Mouse (Mus musculus): Measurements from ENCODE around the gene Spp1. TPM values are rescaled to one million over a fixed set of nuclear protein-coding genes. Genes with fewer than 3 reads are reported as not detected.

Spp1 gene
- total and polyA plus RNA-seq, 2 experiments = 16.7 to 39.8 TPM

GRCm38 (mm10) chr5:104417721-104418120, 17.2 kb upstream of the Spp1 start:
- Histone ChIP-seq H3K4me1 (ENCODE audit: control insufficient read depth, insufficient read depth, low read length) (no peaks in the 10 kb centered on the region; the same call in 1 of the 2 replicates), H3K27ac (replicated peaks; ENCODE audit: insufficient read depth, low read depth, low read length) (no peak overlapping the region), H3K36me3 (ENCODE audit: control insufficient read depth, insufficient read depth, low read length) (no peaks in the 10 kb centered on the region), H3K4me3 (ENCODE audit: insufficient read depth, low read depth, low read length) (no peak overlapping the region), H3K9ac (ENCODE audit: low read depth, low read length) (no peak overlapping the region), H3K79me2 (ENCODE audit: control insufficient read depth, insufficient read depth, low read length) (no peaks in the 10 kb centered on the region), H3K27me3 (ENCODE audit: control insufficient read depth, insufficient read depth, low read length) (no peaks in the 10 kb centered on the region)
- TF ChIP-seq CTCF (IDR thresholded peaks at IDR 0.05; ENCODE audit: low read depth, low read length) (no peak), POLR2A (IDR thresholded peaks at IDR 0.05; ENCODE audit: extremely low read depth, insufficient read depth, low read length) (no peak)
- WGBS = 30% methylated on average over 1 of the region's 1 CpGs
- DNase-seq (ENCODE audit: extremely low read depth, low read depth, low spot score) = peak; percentile 83

DNA sequence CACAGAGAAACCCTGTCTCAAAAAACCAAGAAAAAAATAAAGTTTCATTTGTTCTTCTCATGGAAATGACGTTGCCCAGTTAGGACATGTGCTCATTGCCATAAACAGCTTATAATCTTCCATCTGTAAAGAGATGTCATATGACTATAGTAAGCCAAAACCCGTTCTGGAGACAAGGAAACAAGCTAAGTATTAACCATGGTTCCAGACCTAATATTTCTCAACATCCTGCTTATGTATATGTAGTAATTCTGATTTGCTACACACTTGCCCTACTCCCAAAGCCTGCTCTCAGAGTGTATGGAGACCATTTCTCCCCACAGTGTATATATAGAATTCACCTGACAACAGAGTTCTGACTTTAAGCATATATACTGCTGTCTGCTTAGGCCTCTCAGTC, 12.9 kb upstream of the Spp1 start:
- 63% methylated on average over 2 of the region's 2 CpGs for WGBS
- H3K27me3 ChIP-seq (ENCODE audit: control insufficient read depth, insufficient read depth, low read length) = no peaks in the 10 kb centered on the region
- no peaks in the 10 kb centered on the region; the same call in 1 of the 2 replicates for H3K4me1 ChIP-seq (ENCODE audit: control insufficient read depth, insufficient read depth, low read length)
- DNase-seq (ENCODE audit: extremely low read depth, low read depth, low spot score) = no peak
- H3K9ac ChIP-seq (ENCODE audit: low read depth, low read length) = no peak overlapping the region
- TF ChIP-seq CTCF (IDR thresholded peaks at IDR 0.05; ENCODE audit: low read depth, low read length) (no peak), POLR2A (IDR thresholded peaks at IDR 0.05; ENCODE audit: extremely low read depth, insufficient read depth, low read length) (no peak)
- H3K4me3 ChIP-seq (ENCODE audit: insufficient read depth, low read depth, low read length) = no peak overlapping the region
- H3K27ac ChIP-seq (replicated peaks; ENCODE audit: insufficient read depth, low read depth, low read length) = no peak overlapping the region
- no peaks in the 10 kb centered on the region for H3K36me3 ChIP-seq (ENCODE audit: control insufficient read depth, insufficient read depth, low read length)
- no peaks in the 10 kb centered on the region for H3K79me2 ChIP-seq (ENCODE audit: control insufficient read depth, insufficient read depth, low read length)

DNA sequence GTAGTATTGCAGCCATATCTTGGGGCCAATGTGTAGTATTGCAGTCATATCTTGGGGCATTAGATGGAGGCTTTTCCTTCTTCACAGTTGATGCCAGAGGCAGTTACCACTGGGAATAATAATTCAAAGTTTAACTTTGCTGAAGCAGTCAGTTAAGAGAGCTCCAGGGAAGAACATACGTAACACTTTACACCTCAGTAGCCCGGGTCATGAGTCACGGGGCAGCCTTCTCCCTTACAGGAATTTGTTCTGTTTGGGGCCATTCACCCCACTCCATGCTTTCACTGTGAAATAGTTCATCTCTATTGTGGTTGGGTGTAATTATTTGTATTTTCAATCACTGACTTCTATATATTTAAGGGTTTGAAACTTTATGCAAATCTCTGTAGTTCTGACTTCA, 11.1 kb upstream of the Spp1 start:
- H3K27ac ChIP-seq (replicated peaks; ENCODE audit: insufficient read depth, low read depth, low read length) = no peak overlapping the region
- TF ChIP-seq POLR2A (IDR thresholded peaks at IDR 0.05; ENCODE audit: extremely low read depth, insufficient read depth, low read length) (no peak), CTCF (IDR thresholded peaks at IDR 0.05; ENCODE audit: low read depth, low read length) (no peak)
- no peaks in the 10 kb centered on the region for H3K27me3 ChIP-seq (ENCODE audit: control insufficient read depth, insufficient read depth, low read length)
- 88% methylated on average over 3 of the region's 3 CpGs for WGBS
- H3K9ac ChIP-seq (ENCODE audit: low read depth, low read length) = no peak overlapping the region
- H3K4me1 ChIP-seq (ENCODE audit: control insufficient read depth, insufficient read depth, low read length) = no peaks in the 10 kb centered on the region
- H3K79me2 ChIP-seq (ENCODE audit: control insufficient read depth, insufficient read depth, low read length) = no peaks in the 10 kb centered on the region
- H3K4me3 ChIP-seq (ENCODE audit: insufficient read depth, low read depth, low read length) = no peak overlapping the region
- no peaks in the 10 kb centered on the region for H3K36me3 ChIP-seq (ENCODE audit: control insufficient read depth, insufficient read depth, low read length)
- no peak for DNase-seq (ENCODE audit: extremely low read depth, low read depth, low spot score)

DNA sequence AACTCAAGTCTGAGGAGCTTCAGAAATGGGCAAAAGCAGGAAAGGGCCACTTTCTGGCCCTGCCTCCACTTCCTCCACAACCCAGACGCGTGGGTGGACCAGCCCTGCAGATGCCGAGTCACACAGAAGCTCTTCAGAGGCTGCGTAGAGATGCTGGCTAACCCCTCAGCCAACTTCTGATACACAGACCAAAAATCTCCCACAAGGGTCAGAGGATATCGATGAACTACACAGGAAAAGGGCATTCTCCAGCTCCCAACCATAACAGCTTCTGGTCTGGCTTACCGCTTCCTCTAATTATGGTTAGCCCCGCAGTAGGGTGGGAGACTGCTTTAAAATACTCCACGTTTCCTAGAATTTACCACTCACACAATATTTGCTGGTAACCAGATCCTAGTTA, 9.0 kb upstream of the Spp1 start:
- Histone ChIP-seq H3K36me3 (ENCODE audit: control insufficient read depth, insufficient read depth, low read length) (no peaks in the 10 kb centered on the region), H3K27ac (replicated peaks; ENCODE audit: insufficient read depth, low read depth, low read length) (no peak overlapping the region), H3K79me2 (ENCODE audit: control insufficient read depth, insufficient read depth, low read length) (no peaks in the 10 kb centered on the region), H3K27me3 (ENCODE audit: control insufficient read depth, insufficient read depth, low read length) (no peaks in the 10 kb centered on the region), H3K4me1 (ENCODE audit: control insufficient read depth, insufficient read depth, low read length) (no peaks in the 10 kb centered on the region), H3K4me3 (ENCODE audit: insufficient read depth, low read depth, low read length) (no peak overlapping the region), H3K9ac (ENCODE audit: low read depth, low read length) (no peak overlapping the region)
- 65% methylated on average over 8 of the region's 8 CpGs for WGBS
- TF ChIP-seq CTCF (IDR thresholded peaks at IDR 0.05; ENCODE audit: low read depth, low read length) (no peak), POLR2A (IDR thresholded peaks at IDR 0.05; ENCODE audit: extremely low read depth, insufficient read depth, low read length) (no peak)
- no peak for DNase-seq (ENCODE audit: extremely low read depth, low read depth, low spot score)

DNA sequence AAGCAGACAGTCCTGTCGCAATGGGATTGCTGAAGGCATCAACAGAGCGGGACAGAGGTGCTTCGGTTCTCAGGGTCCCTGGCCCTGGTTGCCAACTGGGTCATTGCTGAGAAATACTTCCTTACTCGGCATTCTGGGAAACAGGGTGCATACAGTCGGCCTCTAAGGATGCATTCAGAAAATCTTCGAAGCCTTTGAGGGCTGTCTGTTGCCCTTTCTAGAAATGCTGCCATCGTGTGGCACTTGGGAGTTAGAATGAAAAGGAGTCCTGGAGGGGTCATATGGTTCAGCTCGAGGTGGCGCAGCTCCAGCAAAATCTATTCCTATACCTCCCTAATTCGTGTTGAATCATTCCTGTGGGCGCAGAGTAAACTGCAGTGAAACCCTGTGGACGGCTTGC, 2.0 kb upstream of the Spp1 start:
- TF ChIP-seq POLR2A (IDR thresholded peaks at IDR 0.05; ENCODE audit: extremely low read depth, insufficient read depth, low read length) (no peak), CTCF (IDR thresholded peaks at IDR 0.05; ENCODE audit: low read depth, low read length) (0 out of 2 replicates have a peak, but pooled peaks have one; percentile 18)
- H3K36me3 ChIP-seq (ENCODE audit: control insufficient read depth, insufficient read depth, low read length) = no peaks in the 10 kb centered on the region
- H3K4me1 ChIP-seq (ENCODE audit: control insufficient read depth, insufficient read depth, low read length) = peaks cover 5% of the 10 kb centered on the region; the same call in 1 of the 2 replicates
- no peaks in the 10 kb centered on the region for H3K79me2 ChIP-seq (ENCODE audit: control insufficient read depth, insufficient read depth, low read length)
- no peak overlapping the region for H3K4me3 ChIP-seq (ENCODE audit: insufficient read depth, low read depth, low read length)
- H3K27ac ChIP-seq (replicated peaks; ENCODE audit: insufficient read depth, low read depth, low read length) = no peak overlapping the region
- WGBS = 34% methylated on average over 12 of the region's 12 CpGs
- no peak overlapping the region for H3K9ac ChIP-seq (ENCODE audit: low read depth, low read length)
- no peaks in the 10 kb centered on the region for H3K27me3 ChIP-seq (ENCODE audit: control insufficient read depth, insufficient read depth, low read length)
- peak; percentile 28 for DNase-seq (ENCODE audit: extremely low read depth, low read depth, low spot score)

DNA sequence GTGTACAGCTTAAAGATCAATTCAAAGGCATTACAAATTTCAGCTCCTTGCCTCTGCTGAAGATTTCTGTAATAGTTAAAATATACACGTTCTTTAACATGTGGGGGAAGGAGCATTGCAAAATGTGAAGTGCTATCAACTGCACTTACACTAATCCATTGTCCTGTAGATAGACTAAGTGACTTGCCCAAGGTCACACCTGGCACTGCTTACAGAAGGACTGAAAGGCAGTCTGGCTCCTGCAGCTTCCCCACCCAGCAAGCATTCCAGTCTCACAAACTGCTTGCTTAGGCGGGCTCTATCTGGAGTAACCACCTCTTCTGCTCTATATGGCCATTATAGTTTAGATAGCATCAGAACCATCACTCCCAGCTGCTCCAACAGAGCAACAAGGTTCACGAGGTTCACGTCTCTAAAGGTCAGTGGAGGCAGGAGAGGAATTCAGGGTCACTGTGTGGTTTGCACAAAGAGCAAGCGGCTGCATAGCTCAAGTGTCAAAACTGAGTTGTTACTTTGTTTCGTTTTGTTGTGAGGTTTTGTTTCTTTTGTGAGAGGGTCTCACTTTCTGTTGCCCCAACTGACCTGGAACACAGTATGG, 851 bp upstream of the Spp1 start:
- DNase-seq (ENCODE audit: extremely low read depth, low read depth, low spot score) = peak; percentile 31
- H3K9ac ChIP-seq (ENCODE audit: low read depth, low read length) = no peak overlapping the region
- H3K36me3 ChIP-seq (ENCODE audit: control insufficient read depth, insufficient read depth, low read length) = no peaks in the 10 kb centered on the region
- no peaks in the 10 kb centered on the region for H3K79me2 ChIP-seq (ENCODE audit: control insufficient read depth, insufficient read depth, low read length)
- WGBS = 42% methylated on average over 6 of the region's 6 CpGs
- H3K4me1 ChIP-seq (ENCODE audit: control insufficient read depth, insufficient read depth, low read length) = peaks cover 5% of the 10 kb centered on the region; the same call in 1 of the 2 replicates
- H3K27me3 ChIP-seq (ENCODE audit: control insufficient read depth, insufficient read depth, low read length) = no peaks in the 10 kb centered on the region
- H3K27ac ChIP-seq (replicated peaks; ENCODE audit: insufficient read depth, low read depth, low read length) = no peak overlapping the region
- no peak for TF ChIP-seq CTCF (IDR thresholded peaks at IDR 0.05; ENCODE audit: low read depth, low read length)
- no peak for TF ChIP-seq POLR2A (IDR thresholded peaks at IDR 0.05; ENCODE audit: extremely low read depth, insufficient read depth, low read length)
- H3K4me3 ChIP-seq (ENCODE audit: insufficient read depth, low read depth, low read length) = no peak overlapping the region

Measured in liver, adult 2 months (tissue).